Mouse (Mus musculus): ENCODE data around the gene Erlin1. TPM values are rescaled to one million over a fixed set of nuclear protein-coding genes. Genes with fewer than 3 reads are reported as not detected.

Gene Erlin1
- polyA plus RNA-seq (2012; fragmentation: generic; extraction: Trizol), result 1 to 10 TPM; 1.2 to 6.2 TPM

GRCm38 (mm10) chr19:44069121-44069913, at the start of gene Erlin1:
Erlin1 (minus strand) TSS chr19:44069785.

GRCm38 (mm10) chr19:44106831-44107660, 37.5 kb upstream of the Erlin1 start, which contains the start of gene Chuk:
Chuk (minus strand) TSS chr19:44107480.

GRCm38 (mm10) chr19:44028972-44029371, 40.6 kb downstream of the Erlin1 start, which contains the start of gene Cyp2c23:
Cyp2c23 (minus strand) TSS chr19:44029208.

GRCm38 (mm10) chr19:43986069-43986794, 83.4 kb downstream of the Erlin1 start, which contains the start of gene Cpn1:
Cpn1 (minus strand) TSS chr19:43986556.

Other genes starting within 250 kb of the Erlin1 start
- 10 to 100 TPM in 1 of 2 experiments, 1 to 10 TPM in 1; 4.0 to 19.8 TPM for gene Dnmbp, start 129.6 kb downstream of the Erlin1 start, polyA plus RNA-seq (2012; fragmentation: generic; extraction: Trizol)
- gene Cpn1, start 83.2 kb downstream of the Erlin1 start, polyA plus RNA-seq (2012; fragmentation: generic; extraction: Trizol), result not detected
- under 1 TPM in 1 of 2 experiments, not detected in 1; 0.07 TPM for gene Cyp2c23, start 40.6 kb downstream of the Erlin1 start, polyA plus RNA-seq (2012; fragmentation: generic; extraction: Trizol)
- gene Chuk, start 37.7 kb upstream of the Erlin1 start, polyA plus RNA-seq (2012; fragmentation: generic; extraction: Trizol), result 1 to 10 TPM in 1 of 2 experiments, under 1 TPM in 1; 0.41 to 7.2 TPM
- gene Cwf19l1, start 66.1 kb upstream of the Erlin1 start, polyA plus RNA-seq (2012; fragmentation: generic; extraction: Trizol), result 10 to 100 TPM; 11.8 to 15.1 TPM
- gene Bloc1s2, start 76.7 kb upstream of the Erlin1 start, polyA plus RNA-seq (2012; fragmentation: generic; extraction: Trizol), result 10 to 100 TPM; 25.3 to 56.9 TPM
- under 1 TPM in 1 of 2 experiments, not detected in 1; 0.01 TPM for gene Pkd2l1, start 122.7 kb upstream of the Erlin1 start, polyA plus RNA-seq (2012; fragmentation: generic; extraction: Trizol)
- under 1 TPM in 1 of 2 experiments, not detected in 1; 0.08 TPM for gene Scd3, start 133.5 kb upstream of the Erlin1 start, polyA plus RNA-seq (2012; fragmentation: generic; extraction: Trizol)
- 100 to 1,000 TPM in 1 of 2 experiments, 10 to 100 TPM in 1; 23.2 to 157 TPM for gene Scd2, start 223.9 kb upstream of the Erlin1 start, polyA plus RNA-seq (2012; fragmentation: generic; extraction: Trizol)